Mouse (Mus musculus): ENCODE data around the gene Sdk2.

Sdk2 gene

DNA sequence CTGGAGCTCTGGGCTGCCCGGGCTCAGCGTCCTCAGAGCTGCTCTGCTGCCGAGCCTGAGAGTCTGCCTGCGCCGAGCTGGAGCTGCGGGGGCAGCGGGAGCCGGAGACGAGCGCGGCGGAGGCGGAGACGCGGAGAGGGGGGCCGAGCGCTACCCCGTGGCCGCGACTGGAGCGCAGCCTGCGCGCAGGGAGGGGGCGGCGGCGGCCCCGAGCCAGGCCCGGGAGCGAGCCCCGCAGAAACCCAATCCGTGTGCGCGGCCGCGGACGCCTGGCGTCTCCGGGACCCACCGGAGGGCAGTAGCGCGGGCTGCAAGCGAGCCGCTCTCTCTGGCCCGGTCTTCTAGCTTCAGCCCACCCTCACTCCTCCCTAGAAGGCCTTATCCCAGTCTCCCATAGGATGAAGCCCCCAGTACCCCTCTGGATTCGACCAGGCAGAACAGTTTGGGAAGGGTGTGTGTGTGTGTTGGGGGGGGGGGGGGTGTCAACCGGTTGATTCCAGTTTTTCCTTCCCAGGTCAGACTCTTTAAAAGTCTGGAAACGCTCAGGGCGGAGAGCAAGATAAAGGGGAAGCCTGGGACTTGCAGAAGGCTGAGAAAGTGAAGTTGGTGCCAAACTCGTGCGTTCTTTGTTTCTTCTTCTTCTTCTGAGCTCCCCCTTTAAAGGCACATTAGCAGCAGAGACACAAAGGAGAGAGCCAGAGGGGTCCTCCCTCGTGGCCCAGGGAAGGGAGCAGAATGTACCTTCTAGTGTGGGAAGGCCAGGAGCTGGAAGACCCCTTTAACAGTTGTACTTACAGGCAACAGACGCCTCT is at the start of gene Sdk2:
Gene Sdk2, minus strand, starts transcription at position 96 of the 812 bp plus-strand sequence.
- DNase-seq = peak in 1 of 2 experiments; percentile 42

DNA sequence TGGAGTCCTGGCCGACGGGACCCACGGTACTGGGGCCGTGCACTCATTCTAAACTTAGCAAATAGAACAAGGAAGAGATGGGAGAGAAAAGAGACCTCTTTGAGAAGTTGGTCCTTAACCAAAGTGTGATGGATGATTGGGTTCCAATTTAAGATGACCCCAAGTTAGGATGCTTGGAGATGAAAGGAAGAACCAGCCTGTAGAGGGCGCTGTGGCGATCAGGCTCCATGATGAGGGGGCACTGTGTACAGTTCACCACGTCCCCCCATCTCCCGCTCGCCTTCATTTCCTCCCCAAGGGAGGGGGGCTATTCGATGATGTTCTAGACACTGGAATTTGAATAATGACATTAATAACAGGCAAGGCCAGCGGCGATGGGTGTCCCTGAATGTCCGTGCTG is 48.2 kb upstream of the Sdk2 start:
- no peak for DNase-seq

DNA sequence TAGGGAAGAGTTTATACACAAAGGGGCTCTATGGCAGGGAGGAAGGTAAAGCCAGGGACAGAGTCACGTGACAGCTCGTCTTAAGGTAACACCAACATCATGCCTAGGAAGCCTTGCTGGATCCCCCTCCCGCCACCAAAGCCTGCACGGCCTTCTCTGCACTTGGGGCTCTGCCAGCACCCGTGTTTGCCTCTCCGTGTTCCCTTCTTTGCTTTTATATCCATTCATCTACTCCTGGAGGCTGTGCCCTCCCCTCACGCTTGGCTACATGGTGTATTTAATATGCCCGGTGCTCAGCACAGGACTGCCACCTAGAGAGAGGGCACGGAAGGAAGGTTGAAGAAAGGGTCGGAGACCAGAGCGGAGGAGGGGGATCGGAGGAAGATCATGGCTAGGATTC is 47.8 kb upstream of the Sdk2 start:
- no peak for DNase-seq

DNA sequence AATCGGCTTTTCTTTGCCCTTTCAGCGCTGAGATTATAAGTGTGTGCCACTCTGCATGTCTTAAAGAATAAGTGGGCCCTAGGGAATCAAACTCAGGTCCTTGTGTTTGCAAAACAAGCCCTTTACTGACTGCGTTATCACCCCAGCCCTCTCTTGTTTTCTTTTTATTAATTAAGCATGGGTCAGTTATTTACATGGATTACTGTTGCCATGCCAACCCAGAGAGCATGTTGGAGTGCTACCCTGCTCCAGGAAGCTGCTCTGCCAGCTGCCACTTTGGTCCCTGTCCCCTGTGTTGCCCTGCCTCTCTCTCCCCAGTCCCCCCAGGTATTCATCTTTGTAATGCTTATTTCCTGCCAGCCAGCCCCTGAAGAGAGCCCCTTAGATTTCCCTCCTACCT is 44.0 kb upstream of the Sdk2 start:
- no peak for DNase-seq

GRCm38 (mm10) chr11:114093636-114094035 is 26.8 kb upstream of the Sdk2 start:
- no peak for DNase-seq

DNA sequence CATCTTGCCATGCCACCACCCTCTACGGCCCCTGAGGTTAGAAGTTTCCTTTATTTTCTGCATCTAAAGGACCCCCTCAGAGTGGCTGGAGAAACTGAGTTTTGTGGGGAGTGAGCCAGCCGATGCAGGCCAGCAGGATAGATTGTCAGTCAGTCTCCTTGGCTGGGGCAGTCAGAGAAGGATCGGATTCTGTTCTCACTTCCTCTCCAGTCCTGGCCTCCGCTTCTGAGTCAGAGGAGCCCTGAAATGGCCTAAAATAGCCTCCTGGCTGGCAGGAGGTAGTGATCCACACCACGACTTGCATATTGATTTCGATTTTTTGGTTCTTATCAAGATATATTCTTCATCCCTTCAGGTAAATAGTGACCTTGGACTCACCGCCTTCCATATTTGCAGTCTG is 26.3 kb upstream of the Sdk2 start:
- no peak for DNase-seq

GRCm38 (mm10) chr11:114080606-114081005 is 13.8 kb upstream of the Sdk2 start:
- no peak for DNase-seq

DNA sequence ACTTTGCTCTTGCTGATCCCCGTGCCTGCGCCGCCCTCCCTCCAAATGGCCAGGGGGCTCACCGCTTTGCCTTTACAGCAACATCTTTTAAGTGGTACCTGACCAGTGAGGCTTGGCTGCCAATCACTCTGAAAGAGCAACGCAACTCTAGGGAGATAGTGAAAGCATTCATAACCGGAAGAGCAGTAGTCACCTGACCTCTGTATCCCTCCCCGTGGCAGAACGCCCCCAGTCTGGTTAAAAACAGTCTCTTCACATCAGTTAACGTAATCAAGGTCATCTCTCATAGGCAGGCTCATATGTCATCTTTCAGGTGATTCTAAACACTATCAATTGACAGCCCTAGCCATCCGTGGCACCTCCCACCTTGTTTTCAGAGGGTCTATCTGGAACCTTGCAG is 5.8 kb upstream of the Sdk2 start:
- no peak for DNase-seq

DNA sequence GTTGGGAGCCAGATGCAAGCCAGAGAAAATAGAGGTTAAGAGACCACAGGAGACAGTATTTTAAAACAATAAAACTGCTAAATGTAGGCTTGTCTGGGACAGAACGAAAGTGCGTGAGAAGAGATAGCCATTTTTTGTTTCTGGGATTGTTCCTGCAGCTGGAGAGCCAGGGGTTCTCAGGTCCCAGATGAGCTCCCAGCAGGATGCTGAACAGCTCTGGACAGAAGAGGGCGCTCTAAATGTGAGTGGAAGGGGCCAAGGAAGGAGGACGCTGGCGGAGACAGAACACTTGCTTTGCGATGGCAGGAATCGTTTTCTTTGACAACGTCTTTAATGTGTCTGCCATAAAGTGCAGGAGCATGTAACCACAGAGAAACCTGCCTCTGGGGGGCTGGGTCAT is 5.2 kb upstream of the Sdk2 start:
- peak in 1 of 2 experiments; percentile 43 for DNase-seq

- no peak for DNase-seq
Observed at GRCm38 (mm10) chr11:114070881-114071280, 4.0 kb upstream of the Sdk2 start.

- no peak for DNase-seq
Observed at GRCm38 (mm10) chr11:114070131-114070530, 3.3 kb upstream of the Sdk2 start.

DNA sequence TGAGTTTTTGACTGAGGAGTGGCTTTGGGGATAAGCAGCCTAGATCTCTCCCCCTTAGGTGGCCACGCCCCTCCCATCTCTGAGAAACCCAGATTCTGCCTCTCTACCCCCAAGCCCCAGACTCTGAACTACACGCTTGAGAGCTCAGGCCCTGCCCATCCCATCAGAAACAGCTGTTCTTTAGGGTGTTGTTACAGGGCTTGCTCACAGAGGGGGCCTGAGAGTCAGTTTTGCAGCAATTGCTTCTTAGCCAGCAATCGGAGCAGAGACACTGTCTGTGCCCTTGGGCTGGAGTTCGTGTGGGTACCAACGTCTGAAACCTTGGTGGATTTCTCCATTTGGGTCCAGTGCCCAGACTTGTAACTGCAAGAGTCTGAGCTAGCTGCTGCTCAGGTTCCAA is 1.5 kb upstream of the Sdk2 start:
- DNase-seq = peak; percentile 25 to 56

- DNase-seq = peak in 1 of 2 experiments; percentile 11
Observed at GRCm38 (mm10) chr11:114066098-114066950, 522 bp downstream of the Sdk2 start.

- DNase-seq = no peak
Observed at GRCm38 (mm10) chr11:114065596-114065995, 1.2 kb downstream of the Sdk2 start.

DNA sequence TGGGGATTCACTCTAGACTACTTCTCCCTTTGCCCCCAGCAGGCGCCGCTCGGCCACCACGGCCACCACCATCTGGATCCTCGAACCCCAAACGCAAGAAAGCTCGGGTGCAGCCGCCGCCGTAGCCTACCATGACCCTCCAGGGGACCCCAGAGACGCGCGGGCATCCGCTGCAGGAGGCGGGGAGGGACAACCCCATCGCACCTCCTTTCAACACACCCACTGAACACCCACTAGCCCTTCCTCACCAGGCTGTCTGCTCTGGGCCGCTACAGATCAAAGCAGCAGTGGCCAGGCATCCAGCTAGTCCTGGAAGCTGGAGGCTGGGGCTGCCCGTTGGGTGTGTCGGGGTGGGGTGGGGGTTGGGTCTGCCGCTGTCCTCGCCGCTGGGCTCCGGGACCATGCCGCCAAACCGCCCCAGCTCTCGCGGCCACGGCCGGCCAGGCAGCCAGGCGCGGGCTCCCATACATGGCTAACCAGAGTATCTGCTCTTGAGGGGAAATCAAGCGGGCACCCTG is 1.9 kb downstream of the Sdk2 start:
- DNase-seq = no peak

DNA sequence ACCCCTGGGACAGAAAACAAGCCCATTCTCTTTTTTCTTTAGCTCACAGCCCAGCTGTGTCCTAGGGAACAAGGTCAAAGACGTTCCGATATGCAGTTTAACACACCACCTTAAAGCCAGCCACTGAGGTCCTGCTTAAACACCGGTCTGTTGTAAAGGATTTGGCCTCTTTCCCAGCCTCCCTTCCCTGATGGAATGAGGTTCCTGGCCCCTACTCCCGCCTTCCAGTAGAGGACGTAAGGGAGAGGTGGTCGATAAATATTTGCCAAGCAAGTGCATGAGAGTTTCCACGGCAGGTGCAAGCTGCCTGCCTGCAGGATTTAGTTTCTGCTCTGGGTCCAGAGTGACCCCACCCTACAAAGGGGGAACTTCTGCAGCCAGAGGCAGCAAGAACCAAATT is 4.9 kb downstream of the Sdk2 start:
- no peak for DNase-seq

DNA sequence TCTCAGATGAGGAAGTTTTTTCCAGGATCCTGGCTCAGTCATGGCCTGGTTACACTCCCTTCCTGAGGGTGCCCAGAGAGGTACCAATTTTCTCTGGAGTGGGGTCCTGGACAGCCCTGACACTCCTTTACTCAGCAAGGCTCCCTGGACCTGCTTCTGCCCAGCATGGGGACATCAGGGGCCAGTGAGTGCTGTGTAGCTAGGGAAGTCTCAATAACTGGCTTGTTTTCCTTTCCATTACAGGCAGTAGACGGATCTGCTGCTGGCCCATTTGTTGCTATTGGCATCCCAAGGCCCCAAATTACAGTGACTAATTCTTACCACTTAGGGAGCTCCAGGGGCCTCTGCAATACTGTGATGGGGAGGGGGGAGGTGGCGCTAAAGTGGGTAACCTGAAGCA is 5.6 kb downstream of the Sdk2 start:
- DNase-seq = no peak

DNA sequence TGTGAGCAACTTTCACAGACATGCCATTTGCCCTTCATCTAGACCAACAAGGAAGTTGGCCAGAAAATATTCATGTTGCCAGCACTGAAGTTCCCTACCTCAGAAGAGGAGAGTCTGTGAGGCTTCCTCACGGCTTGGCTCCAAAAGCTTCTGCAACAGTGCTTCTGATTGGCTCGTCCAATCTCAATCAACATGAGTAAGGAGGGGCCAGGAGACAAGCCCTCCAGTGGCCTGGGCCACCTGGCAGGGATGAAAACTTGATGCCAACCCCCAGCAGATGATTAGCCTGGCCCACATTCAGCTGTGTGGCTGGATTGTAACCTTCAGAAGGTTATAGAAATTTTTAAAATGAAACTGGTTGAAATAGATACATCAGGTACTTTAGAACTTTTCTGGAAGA is 10.5 kb downstream of the Sdk2 start:
- DNase-seq = no peak

GRCm38 (mm10) chr11:114054581-114055315 is 12.1 kb downstream of the Sdk2 start:
- no peak for DNase-seq

- no peak for DNase-seq
Observed at GRCm38 (mm10) chr11:114051361-114051760, 15.5 kb downstream of the Sdk2 start.

- DNase-seq = no peak
Observed at GRCm38 (mm10) chr11:114050511-114050910, 16.3 kb downstream of the Sdk2 start.

GRCm38 (mm10) chr11:114047887-114048331 is 18.9 kb downstream of the Sdk2 start:
- no peak for DNase-seq

DNA sequence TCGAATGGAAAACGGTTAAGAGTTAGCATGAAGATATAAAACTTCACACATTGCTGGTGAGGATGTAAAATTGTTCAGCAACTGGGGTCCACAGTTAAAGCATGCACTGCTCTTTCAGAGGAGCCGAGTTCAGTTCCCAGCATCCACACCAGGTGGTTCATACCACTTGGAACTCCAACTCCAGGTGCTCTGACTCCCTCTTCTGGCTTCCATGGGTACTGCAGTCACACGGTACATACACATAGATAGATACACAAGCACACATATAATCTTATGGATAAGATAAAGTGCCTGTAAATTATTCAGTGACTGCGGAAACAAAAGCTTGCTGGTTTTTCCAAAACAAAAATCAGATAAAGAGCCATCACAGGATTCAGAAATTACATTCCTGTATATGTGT is 19.9 kb downstream of the Sdk2 start:
- DNase-seq = no peak

Data from kidney, postnatal 36 days (tissue).